Mouse (Mus musculus) stomach, embryonic 15.5 days (tissue): ENCODE data around the gene Rxfp1. TPM values are rescaled to one million over a fixed set of nuclear protein-coding genes. Genes with fewer than 3 reads are reported as not detected.

ENCODE experiments used
- ATAC-seq: fragments of 200-750 bp; cut with Nextera tagmentation; 2 replicates; pipeline ENCODE4 v1.8.0; 2017; ENCODE audit warnings: low read depth, moderate number of reproducible peaks, moderate TSS enrichment; ENCODE audit not compliant: insufficient read depth, low FRiP score
- H3K27ac ChIP-seq: fragments of 300-500 bp; sonication (generic); 2 replicates; pipeline ENCODE4 v1.5.1; 2015; ENCODE audit warnings: mild to moderate bottlenecking, inconsistent platforms
- H3K27me3 ChIP-seq: fragments of 300-500 bp; sonication (generic); replicated peaks from 2 replicates; pipeline ENCODE4 v1.6.1; 2015; ENCODE audit warnings: inconsistent platforms
- H3K36me3 ChIP-seq: fragments of 300-500 bp; sonication (generic); 2 replicates; pipeline ENCODE4 v1.6.1; 2015; ENCODE audit warnings: inconsistent platforms
- H3K4me1 ChIP-seq: fragments of 300-500 bp; sonication (generic); 2 replicates; pipeline ENCODE4 v1.6.1; 2015; ENCODE audit warnings: inconsistent platforms
- H3K4me2 ChIP-seq: fragments of 300-500 bp; sonication (generic); 2 replicates; pipeline ENCODE4 v1.6.1; 2015; ENCODE audit warnings: mild to moderate bottlenecking, inconsistent platforms
- H3K4me3 ChIP-seq: fragments of 300-500 bp; sonication (generic); replicated peaks from 2 replicates; pipeline ENCODE4 v1.5.1; 2015; ENCODE audit warnings: inconsistent platforms
- H3K9ac ChIP-seq: fragments of 300-500 bp; sonication (generic); 2 replicates; pipeline ENCODE4 v1.6.1; 2015; ENCODE audit warnings: inconsistent platforms
- H3K9me3 ChIP-seq: fragments of 300-500 bp; sonication (generic); 2 replicates; pipeline ENCODE4 v1.6.1; 2016; ENCODE audit warnings: inconsistent platforms
- WGBS: fragments of 180-500 bp; shearing (Covaris S2); methylation state at CpG from one replicate; pipeline ENCODE4 v1.1.7; 2015; 5-methylcytosine and 5-hydroxymethylcytosine counted together
- polyA plus RNA-seq: library from polyadenylated mRNA; unstranded; fragments of >200 nt; fragmentation: Nextera tagmentation; extraction: Ambion mirVana; gene quantifications from 2 replicates; pipeline ENCODE4 v1.2.1, GENCODE M21; 2015

Gene Rxfp1
- polyA plus RNA-seq: not detected in 2 replicates

GRCm38 (mm10) chr3:79737780-79738179 lies at the start of gene Rxfp1:
Rxfp1 (minus strand) TSS chr3:79737880.
- H3K27ac ChIP-seq: no peak within 1 kb of the TSS
- H3K4me2 ChIP-seq: no peak within 1 kb of the TSS
- H3K4me3 ChIP-seq: no peak within 1 kb of the TSS
- no peaks in the 10 kb centered on the region for H3K9me3 ChIP-seq
- no peak for ATAC-seq
- no peak within 1 kb of the TSS for H3K9ac ChIP-seq
- WGBS: 71% methylated on average over 4 of the region's 4 CpGs
- no peaks in the 10 kb centered on the region for H3K27me3 ChIP-seq
- no peaks in the 10 kb centered on the region for H3K4me1 ChIP-seq
- no peaks in the 10 kb centered on the region for H3K36me3 ChIP-seq

GRCm38 (mm10) chr3:79784362-79784736 lies 46.7 kb upstream of the Rxfp1 start:
- ATAC-seq: no peak
- Histone ChIP-seq H3K27ac (no peak overlapping the region), H3K4me1 (no peaks in the 10 kb centered on the region), H3K9ac (no peak overlapping the region), H3K9me3 (no peaks in the 10 kb centered on the region), H3K36me3 (no peaks in the 10 kb centered on the region), H3K4me2 (peak overlapping the region; percentile 22; the same call in 1 of the 2 replicates), H3K4me3 (0 out of 2 replicates have a peak overlapping the region, but pooled peaks have one; percentile 0), H3K27me3 (no peaks in the 10 kb centered on the region)
- WGBS: 7% methylated on average over 11 of the region's 11 CpGs

DNA sequence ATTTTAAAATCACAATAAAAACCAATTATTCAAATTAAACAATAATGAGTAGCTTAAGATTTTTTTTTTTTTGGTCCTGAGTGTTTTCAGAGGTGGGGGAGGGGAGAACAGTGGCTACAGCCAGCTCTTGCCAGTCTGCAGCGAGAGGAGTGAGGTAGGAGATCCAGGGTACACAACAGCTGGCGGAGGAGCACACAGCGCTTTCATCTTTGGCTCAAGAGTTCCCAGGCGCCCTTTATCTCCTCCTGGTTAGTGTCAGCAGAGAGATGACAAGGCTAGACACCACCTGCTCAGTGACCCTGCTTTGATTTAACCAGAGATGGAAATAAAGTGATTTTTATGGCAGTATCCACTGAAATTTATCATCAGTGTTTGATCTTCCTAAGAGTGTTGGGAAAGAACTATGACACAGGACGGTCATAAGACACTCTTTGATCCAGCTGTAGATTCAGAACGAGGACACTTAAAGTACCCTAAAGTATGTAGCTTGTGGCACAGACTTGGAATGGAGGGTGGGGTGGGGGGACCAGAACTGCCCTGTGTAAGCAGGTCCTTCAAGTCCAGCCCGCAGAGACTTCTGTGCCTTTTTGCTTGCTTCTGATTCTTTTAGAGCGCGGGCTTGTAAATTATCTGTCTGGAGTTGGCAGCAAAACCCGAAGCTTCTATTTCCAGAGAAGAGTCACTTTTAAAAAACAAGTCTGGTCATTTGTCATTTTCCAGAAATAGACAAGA lies 46.1 kb upstream of the Rxfp1 start:
- no peaks in the 10 kb centered on the region for H3K36me3 ChIP-seq
- no peak overlapping the region for H3K27ac ChIP-seq
- WGBS: 25% methylated on average over 10 of the region's 10 CpGs
- H3K27me3 ChIP-seq: no peaks in the 10 kb centered on the region
- no peaks in the 10 kb centered on the region for H3K4me1 ChIP-seq
- H3K9ac ChIP-seq: no peak overlapping the region
- H3K4me3 ChIP-seq: 0 out of 2 replicates have a peak overlapping the region, but pooled peaks have one; percentile 0
- H3K9me3 ChIP-seq: no peaks in the 10 kb centered on the region
- no peak for ATAC-seq
- peak overlapping the region; percentile 22; the same call in 1 of the 2 replicates for H3K4me2 ChIP-seq

GRCm38 (mm10) chr3:79772701-79773100 lies 35.0 kb upstream of the Rxfp1 start:
- H3K4me1 ChIP-seq: no peaks in the 10 kb centered on the region
- H3K9ac ChIP-seq: no peak overlapping the region
- H3K9me3 ChIP-seq: no peaks in the 10 kb centered on the region
- no peaks in the 10 kb centered on the region for H3K27me3 ChIP-seq
- 71% methylated on average over 2 of the region's 2 CpGs for WGBS
- H3K4me3 ChIP-seq: no peak overlapping the region
- ATAC-seq: no peak
- H3K27ac ChIP-seq: no peak overlapping the region
- no peaks in the 10 kb centered on the region for H3K36me3 ChIP-seq
- no peak overlapping the region for H3K4me2 ChIP-seq

DNA sequence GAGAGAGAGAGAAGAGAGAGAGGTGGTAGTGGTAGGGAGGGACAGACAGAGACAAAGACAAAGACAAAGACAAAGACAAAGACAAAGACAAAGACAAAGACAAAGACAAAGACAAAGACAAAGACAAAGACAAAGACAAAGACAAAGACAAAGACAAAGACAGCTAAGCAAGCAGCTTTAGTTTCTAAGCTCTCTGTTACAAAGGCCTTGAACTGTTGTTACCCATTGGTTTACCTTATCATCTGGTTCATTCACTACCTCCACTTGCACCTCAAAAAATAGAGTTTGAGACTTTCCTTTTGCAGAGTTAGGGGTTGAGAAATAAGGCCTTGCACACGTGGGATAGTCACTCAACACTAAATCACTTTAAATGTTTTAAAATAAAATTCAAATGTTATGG lies 16.1 kb upstream of the Rxfp1 start:
- Histone ChIP-seq H3K9ac (no peak overlapping the region), H3K27me3 (no peaks in the 10 kb centered on the region), H3K27ac (no peak overlapping the region), H3K9me3 (no peaks in the 10 kb centered on the region), H3K36me3 (no peaks in the 10 kb centered on the region), H3K4me2 (no peak overlapping the region), H3K4me3 (no peak overlapping the region), H3K4me1 (no peaks in the 10 kb centered on the region)
- WGBS: 42% methylated on average over 1 of the region's 1 CpGs
- ATAC-seq: no peak

GRCm38 (mm10) chr3:79746585-79746984 lies 8.9 kb upstream of the Rxfp1 start:
- Histone ChIP-seq H3K9me3 (no peaks in the 10 kb centered on the region), H3K9ac (no peak overlapping the region), H3K4me3 (no peak overlapping the region), H3K27me3 (no peaks in the 10 kb centered on the region), H3K4me1 (no peaks in the 10 kb centered on the region), H3K27ac (no peak overlapping the region), H3K4me2 (no peak overlapping the region), H3K36me3 (no peaks in the 10 kb centered on the region)
- ATAC-seq: no peak
- 88% methylated on average over 6 of the region's 6 CpGs for WGBS

- WGBS: 73% methylated on average over 6 of the region's 6 CpGs
- Histone ChIP-seq H3K9ac (no peak overlapping the region), H3K4me3 (no peak overlapping the region), H3K27me3 (no peaks in the 10 kb centered on the region), H3K9me3 (no peaks in the 10 kb centered on the region), H3K36me3 (no peaks in the 10 kb centered on the region), H3K27ac (no peak overlapping the region), H3K4me2 (no peak overlapping the region), H3K4me1 (no peaks in the 10 kb centered on the region)
- no peak for ATAC-seq
Measured at GRCm38 (mm10) chr3:79745101-79745500, 7.4 kb upstream of the Rxfp1 start.

- WGBS: 76% methylated on average over 2 of the region's 2 CpGs
- H3K4me1 ChIP-seq: no peaks in the 10 kb centered on the region
- ATAC-seq: no peak
- no peak overlapping the region for H3K4me3 ChIP-seq
- H3K27me3 ChIP-seq: no peaks in the 10 kb centered on the region
- H3K36me3 ChIP-seq: no peaks in the 10 kb centered on the region
- no peaks in the 10 kb centered on the region for H3K9me3 ChIP-seq
- H3K4me2 ChIP-seq: no peak overlapping the region
- no peak overlapping the region for H3K27ac ChIP-seq
- no peak overlapping the region for H3K9ac ChIP-seq
Measured at GRCm38 (mm10) chr3:79744415-79744814, 6.7 kb upstream of the Rxfp1 start.

- Histone ChIP-seq H3K9me3 (no peaks in the 10 kb centered on the region), H3K9ac (no peak overlapping the region), H3K4me3 (no peak overlapping the region), H3K27ac (no peak overlapping the region), H3K4me2 (no peak overlapping the region), H3K27me3 (no peaks in the 10 kb centered on the region), H3K4me1 (no peaks in the 10 kb centered on the region), H3K36me3 (no peaks in the 10 kb centered on the region)
- WGBS: 72% methylated on average over 2 of the region's 2 CpGs
- no peak for ATAC-seq
Measured at GRCm38 (mm10) chr3:79740351-79740750, 2.7 kb upstream of the Rxfp1 start.

- H3K4me2 ChIP-seq: no peak overlapping the region
- no peak overlapping the region for H3K27ac ChIP-seq
- no peaks in the 10 kb centered on the region for H3K9me3 ChIP-seq
- H3K27me3 ChIP-seq: no peaks in the 10 kb centered on the region
- 79% methylated on average over 1 of the region's 1 CpGs for WGBS
- H3K9ac ChIP-seq: no peak overlapping the region
- no peaks in the 10 kb centered on the region for H3K4me1 ChIP-seq
- H3K36me3 ChIP-seq: no peaks in the 10 kb centered on the region
- no peak overlapping the region for H3K4me3 ChIP-seq
- no peak for ATAC-seq
Measured at GRCm38 (mm10) chr3:79738451-79738850, 771 bp upstream of the Rxfp1 start.

GRCm38 (mm10) chr3:79726506-79727075 lies 11.1 kb downstream of the Rxfp1 start:
- Histone ChIP-seq H3K36me3 (no peaks in the 10 kb centered on the region), H3K27me3 (no peaks in the 10 kb centered on the region), H3K27ac (no peak overlapping the region), H3K9me3 (no peaks in the 10 kb centered on the region), H3K4me1 (no peaks in the 10 kb centered on the region), H3K4me3 (no peak overlapping the region), H3K9ac (no peak overlapping the region), H3K4me2 (no peak overlapping the region)
- 61% methylated on average over 14 of the region's 14 CpGs for WGBS
- ATAC-seq: no peak

- ATAC-seq: no peak
- no peak overlapping the region for H3K4me2 ChIP-seq
- no peaks in the 10 kb centered on the region for H3K4me1 ChIP-seq
- WGBS: 76% methylated on average over 4 of the region's 4 CpGs
- H3K27ac ChIP-seq: no peak overlapping the region
- H3K27me3 ChIP-seq: no peaks in the 10 kb centered on the region
- no peaks in the 10 kb centered on the region for H3K36me3 ChIP-seq
- H3K9ac ChIP-seq: no peak overlapping the region
- H3K4me3 ChIP-seq: no peak overlapping the region
- H3K9me3 ChIP-seq: no peaks in the 10 kb centered on the region
Measured at GRCm38 (mm10) chr3:79720756-79721484, 16.8 kb downstream of the Rxfp1 start.
